Mouse (Mus musculus) forebrain, embryonic 14.5 days (tissue): ENCODE data around the gene Apba2. TPM values are rescaled to one million over a fixed set of nuclear protein-coding genes. Genes with fewer than 3 reads are reported as not detected.

ENCODE experiments used
- ATAC-seq: fragments of 200-750 bp; cut with Nextera tagmentation; 2 replicates; pipeline ENCODE4 v1.8.0; 2017; ENCODE audit warnings: mild to moderate bottlenecking, moderate library complexity
- DNase-seq: peaks from one replicate; pipeline ENCODE4 v3.0.0-alpha.2; 2015; ENCODE audit warnings: low spot score
- H3K27ac ChIP-seq: fragments of 300-500 bp; sonication (generic); 2 replicates; pipeline ENCODE4 v1.5.1; 2014; ENCODE audit warnings: low read depth, mild to moderate bottlenecking, control low read depth, low read length, moderate library complexity
- H3K27me3 ChIP-seq: fragments of 300-500 bp; sonication (generic); replicated peaks from 2 replicates; pipeline ENCODE4 v1.6.1; 2014; ENCODE audit warnings: low read length, control low read depth, mixed read lengths; ENCODE audit not compliant: control insufficient read depth, insufficient read depth
- H3K36me3 ChIP-seq: fragments of 300-500 bp; sonication (generic); 2 replicates; pipeline ENCODE4 v1.6.1; 2014; ENCODE audit warnings: low read length, control low read depth; ENCODE audit not compliant: control insufficient read depth, insufficient read depth
- H3K4me1 ChIP-seq: fragments of 300-500 bp; sonication (generic); 2 replicates; pipeline ENCODE4 v1.6.1; 2014; ENCODE audit warnings: antibody characterized with exemption, low read length, control low read depth; ENCODE audit not compliant: control insufficient read depth, insufficient read depth
- H3K4me2 ChIP-seq: fragments of 300-500 bp; sonication (generic); 2 replicates; pipeline ENCODE4 v1.6.1; 2014; ENCODE audit warnings: mild to moderate bottlenecking, control low read depth, low read length
- H3K4me3 ChIP-seq: fragments of 300-500 bp; sonication (generic); 2 replicates; pipeline ENCODE4 v1.5.1; 2014; ENCODE audit warnings: low read depth, low read length, control low read depth
- H3K9ac ChIP-seq: fragments of 300-500 bp; sonication (generic); 2 replicates; pipeline ENCODE4 v1.6.1; 2014; ENCODE audit warnings: mild to moderate bottlenecking, low read length, control low read depth, moderate library complexity
- H3K9me3 ChIP-seq: fragments of 300-500 bp; sonication (generic); replicated peaks from 2 replicates; pipeline ENCODE4 v1.6.1; 2016; ENCODE audit warnings: low read length, control low read depth, mixed read lengths; ENCODE audit not compliant: control insufficient read depth
- WGBS: fragments of 180-500 bp; shearing (Covaris S2); extraction: QIAGEN DNeasy Blood & Tissue Kit; methylation state at CpG from one replicate; pipeline ENCODE4 v1.1.7; 2014; 5-methylcytosine and 5-hydroxymethylcytosine counted together
- polyA plus RNA-seq: library from polyadenylated mRNA; unstranded; fragments of >200 nt; fragmentation: Nextera tagmentation; extraction: Ambion mirVana; gene quantifications from 2 replicates; pipeline ENCODE4 v1.2.1, GENCODE M21; 2014

The Apba2 gene
- polyA plus RNA-seq, 1 experiment from 2014 or later = 113 TPM

- H3K27ac ChIP-seq = no peak overlapping the region
- no peak for ATAC-seq
- 67% methylated on average over 6 of the region's 6 CpGs for WGBS
- H3K9ac ChIP-seq = 0 out of 2 replicates have a peak overlapping the region, but pooled peaks have one; percentile 99
- H3K4me3 ChIP-seq = peak overlapping the region; percentile 80
- peak overlapping the region; percentile 52 for H3K4me2 ChIP-seq
- no peaks in the 10 kb centered on the region for H3K9me3 ChIP-seq
- no peaks in the 10 kb centered on the region for H3K36me3 ChIP-seq
- DNase-seq = no peak
- peaks cover 25% of the 10 kb centered on the region for H3K4me1 ChIP-seq
- no peaks in the 10 kb centered on the region for H3K27me3 ChIP-seq
Measured at GRCm38 (mm10) chr7:64503641-64504040, 2.1 kb downstream of the Apba2 start.

GRCm38 (mm10) chr7:64504691-64505231 is 3.3 kb downstream of the Apba2 start:
- DNase-seq (peak; percentile 77), ATAC-seq (0 out of 2 replicates have a peak, but pooled peaks have one; percentile 2)
- Histone ChIP-seq H3K4me3 (no peak overlapping the region), H3K36me3 (no peaks in the 10 kb centered on the region), H3K9ac (0 out of 2 replicates have a peak overlapping the region, but pooled peaks have one; percentile 13), H3K27me3 (no peaks in the 10 kb centered on the region), H3K4me2 (peak overlapping the region; percentile 33), H3K27ac (peak overlapping the region; percentile 44; the same call in 1 of the 2 replicates), H3K4me1 (peaks cover 25% of the 10 kb centered on the region), H3K9me3 (no peaks in the 10 kb centered on the region)
- WGBS = 20% methylated on average over 8 of the region's 8 CpGs

GRCm38 (mm10) chr7:64505571-64505970 is 4.1 kb downstream of the Apba2 start:
- H3K36me3 ChIP-seq = no peaks in the 10 kb centered on the region
- H3K27me3 ChIP-seq = no peaks in the 10 kb centered on the region
- no peak for DNase-seq
- no peak overlapping the region for H3K4me3 ChIP-seq
- no peaks in the 10 kb centered on the region for H3K9me3 ChIP-seq
- no peak for ATAC-seq
- H3K4me1 ChIP-seq = peaks cover 30% of the 10 kb centered on the region
- H3K4me2 ChIP-seq = peak overlapping the region; percentile 2; the same call in 1 of the 2 replicates
- 86% methylated on average over 3 of the region's 3 CpGs for WGBS
- 0 out of 2 replicates have a peak overlapping the region, but pooled peaks have one; percentile 17 for H3K9ac ChIP-seq
- H3K27ac ChIP-seq = no peak overlapping the region

- DNase-seq (no peak), ATAC-seq (no peak)
- H3K4me1 ChIP-seq = peaks cover 25% of the 10 kb centered on the region
- no peak overlapping the region for H3K4me3 ChIP-seq
- no peaks in the 10 kb centered on the region for H3K27me3 ChIP-seq
- H3K9me3 ChIP-seq = no peaks in the 10 kb centered on the region
- no peak overlapping the region for H3K4me2 ChIP-seq
- no peaks in the 10 kb centered on the region; the same call in 1 of the 2 replicates for H3K36me3 ChIP-seq
- H3K9ac ChIP-seq = no peak overlapping the region
- no peak overlapping the region for H3K27ac ChIP-seq
- WGBS = 89% methylated on average over 7 of the region's 7 CpGs
Measured at GRCm38 (mm10) chr7:64508826-64509225, 7.3 kb downstream of the Apba2 start.

GRCm38 (mm10) chr7:64509911-64510310 is 8.4 kb downstream of the Apba2 start:
- Histone ChIP-seq H3K9ac (no peak overlapping the region), H3K9me3 (no peaks in the 10 kb centered on the region), H3K27me3 (no peaks in the 10 kb centered on the region), H3K4me1 (peaks cover 16% of the 10 kb centered on the region), H3K4me3 (no peak overlapping the region), H3K4me2 (no peak overlapping the region), H3K36me3 (no peaks in the 10 kb centered on the region; the same call in 1 of the 2 replicates), H3K27ac (no peak overlapping the region)
- DNase-seq (no peak), ATAC-seq (no peak)
- 61% methylated on average over 2 of the region's 2 CpGs for WGBS

GRCm38 (mm10) chr7:64510526-64511210 is 9.2 kb downstream of the Apba2 start:
- no peak overlapping the region for H3K4me2 ChIP-seq
- no peak overlapping the region for H3K4me3 ChIP-seq
- WGBS = 85% methylated on average over 8 of the region's 8 CpGs
- no peak overlapping the region for H3K9ac ChIP-seq
- no peaks in the 10 kb centered on the region for H3K9me3 ChIP-seq
- H3K27me3 ChIP-seq = no peaks in the 10 kb centered on the region
- ATAC-seq (no peak), DNase-seq (no peak)
- peaks cover 11% of the 10 kb centered on the region for H3K4me1 ChIP-seq
- no peaks in the 10 kb centered on the region; the same call in 1 of the 2 replicates for H3K36me3 ChIP-seq
- no peak overlapping the region for H3K27ac ChIP-seq

- no peak overlapping the region for H3K9ac ChIP-seq
- no peaks in the 10 kb centered on the region for H3K9me3 ChIP-seq
- H3K27me3 ChIP-seq = no peaks in the 10 kb centered on the region
- H3K4me1 ChIP-seq = 0 out of 2 replicates have a peak, but pooled peaks cover 5% of the 10 kb centered on the region
- H3K4me3 ChIP-seq = no peak overlapping the region
- H3K4me2 ChIP-seq = no peak overlapping the region
- no peaks in the 10 kb centered on the region; the same call in 1 of the 2 replicates for H3K36me3 ChIP-seq
- 98% methylated on average over 3 of the region's 3 CpGs for WGBS
- DNase-seq (no peak), ATAC-seq (no peak)
- H3K27ac ChIP-seq = no peak overlapping the region
Measured at GRCm38 (mm10) chr7:64513621-64514020, 12.1 kb downstream of the Apba2 start.

- DNase-seq (no peak), ATAC-seq (no peak)
- H3K36me3 ChIP-seq = no peaks in the 10 kb centered on the region; the same call in 1 of the 2 replicates
- no peak overlapping the region for H3K4me3 ChIP-seq
- WGBS = 92% methylated on average over 3 of the region's 3 CpGs
- H3K4me2 ChIP-seq = no peak overlapping the region
- no peaks in the 10 kb centered on the region for H3K9me3 ChIP-seq
- no peak overlapping the region for H3K27ac ChIP-seq
- H3K9ac ChIP-seq = no peak overlapping the region
- no peaks in the 10 kb centered on the region for H3K27me3 ChIP-seq
- H3K4me1 ChIP-seq = 0 out of 2 replicates have a peak, but pooled peaks cover 3% of the 10 kb centered on the region
Measured at GRCm38 (mm10) chr7:64515280-64515679, 13.8 kb downstream of the Apba2 start.

- H3K27ac ChIP-seq = no peak overlapping the region
- H3K36me3 ChIP-seq = no peaks in the 10 kb centered on the region; the same call in 1 of the 2 replicates
- 97% methylated on average over 4 of the region's 4 CpGs for WGBS
- no peak overlapping the region for H3K4me2 ChIP-seq
- no peaks in the 10 kb centered on the region for H3K9me3 ChIP-seq
- no peak overlapping the region for H3K4me3 ChIP-seq
- no peak for DNase-seq
- H3K4me1 ChIP-seq = no peaks in the 10 kb centered on the region
- H3K27me3 ChIP-seq = no peaks in the 10 kb centered on the region
- ATAC-seq = no peak
- no peak overlapping the region for H3K9ac ChIP-seq
Measured at GRCm38 (mm10) chr7:64515891-64516290, 14.4 kb downstream of the Apba2 start.
